Mouse (Mus musculus) left cerebral cortex, postnatal 25 days (tissue): ENCODE measurements around the gene Wfdc1. TPM values are rescaled to one million over a fixed set of nuclear protein-coding genes. Genes with fewer than 3 reads are reported as not detected.

Experiments
- DNase-seq, 2 experiments: peaks; one replicate each; pipeline ENCODE4 v3.0.0; 2022; ENCODE audit warnings: low spot score in 2 of 2, mixed read lengths in 1 of 2
- intact Hi-C: fragments of 180-260 bp; cut with DNase I; formaldehyde crosslinking; loops from one replicate; pipeline ENCODE4 v1.15.1; 2025
- total RNA-seq, 2 experiments: library from RNA; stranded (reverse); gene quantifications; 2 replicates each; pipeline ENCODE4 v1.2.3; 2021

Wfdc1 gene
- total RNA-seq, 2 experiments from 2014 or later, result 8.6 to 10.8 TPM

GRCm38 (mm10) chr8:119636766-119637165 is 29.4 kb upstream of the Wfdc1 start:
- DNase-seq, result no peak
- intact Hi-C loops, result no loop called here

- intact Hi-C loops, result no loop called here
- DNase-seq, result no peak
Measured at GRCm38 (mm10) chr8:119637381-119637780, 28.8 kb upstream of the Wfdc1 start.

- no peak for DNase-seq
- intact Hi-C loops, result no loop called here
Measured at GRCm38 (mm10) chr8:119638261-119638660, 27.9 kb upstream of the Wfdc1 start.

GRCm38 (mm10) chr8:119639798-119640197 is 26.4 kb upstream of the Wfdc1 start:
- no peak for DNase-seq
- intact Hi-C loops, result no loop called here

- DNase-seq, result no peak
- intact Hi-C loops, result no loop called here
Measured at GRCm38 (mm10) chr8:119641058-119641457, 25.1 kb upstream of the Wfdc1 start.

GRCm38 (mm10) chr8:119642960-119643359 is 23.2 kb upstream of the Wfdc1 start:
- intact Hi-C loops, result no loop called here
- DNase-seq, result no peak

- intact Hi-C loops, result no loop called here
- DNase-seq, result no peak
Measured at GRCm38 (mm10) chr8:119644429-119644960, 21.7 kb upstream of the Wfdc1 start.

GRCm38 (mm10) chr8:119644981-119645597 is 21.1 kb upstream of the Wfdc1 start:
- DNase-seq, result no peak
- intact Hi-C loops, result no loop called here

GRCm38 (mm10) chr8:119646197-119646596 is 20.0 kb upstream of the Wfdc1 start:
- intact Hi-C loops, result no loop called here

GRCm38 (mm10) chr8:119646846-119647245 is 19.3 kb upstream of the Wfdc1 start:
- no peak for DNase-seq
- intact Hi-C loops, result no loop called here

More at GRCm38 (mm10) chr8:119646197-119646596, 20.0 kb upstream of the Wfdc1 start:
- DNase-seq, result no peak

GRCm38 (mm10) chr8:119651324-119651723 is 14.8 kb upstream of the Wfdc1 start:
- intact Hi-C loops, result no loop called here
- DNase-seq, result no peak

- DNase-seq, result no peak
- intact Hi-C loops, result loop anchor here (2.0 kb wide), 1 partner anchor 20 kb away; no protein-coding TSS in a partner anchor
Measured at GRCm38 (mm10) chr8:119656709-119657464, 9.3 kb upstream of the Wfdc1 start.

- intact Hi-C loops, result no loop called here
- DNase-seq, result peak in 1 of 2 experiments; percentile 17
Measured at GRCm38 (mm10) chr8:119661081-119661480, 5.1 kb upstream of the Wfdc1 start.

GRCm38 (mm10) chr8:119661892-119662291 is 4.3 kb upstream of the Wfdc1 start:
- intact Hi-C loops, result no loop called here
- DNase-seq, result no peak

GRCm38 (mm10) chr8:119663440-119663839 is 2.7 kb upstream of the Wfdc1 start:
- intact Hi-C loops, result no loop called here
- DNase-seq, result no peak

GRCm38 (mm10) chr8:119665270-119665669 is 895 bp upstream of the Wfdc1 start:
- no peak for DNase-seq
- intact Hi-C loops, result no loop called here

GRCm38 (mm10) chr8:119668447-119668846 is 2.3 kb downstream of the Wfdc1 start:
- intact Hi-C loops, result no loop called here
- no peak for DNase-seq

GRCm38 (mm10) chr8:119669284-119669683 is 3.1 kb downstream of the Wfdc1 start:
- intact Hi-C loops, result no loop called here
- no peak for DNase-seq

- DNase-seq, result no peak
- intact Hi-C loops, result no loop called here
Measured at GRCm38 (mm10) chr8:119670419-119671091, 4.4 kb downstream of the Wfdc1 start.

- DNase-seq, result no peak
- intact Hi-C loops, result no loop called here
Measured at GRCm38 (mm10) chr8:119673976-119674555, 7.9 kb downstream of the Wfdc1 start.
